Comparison of ENCODE assay signal across 16 mouse cellular contexts in genomic region chr9:116862341-116862740, GRCm38 (mm10).
"Had no signal": no experiment of that assay in that cellular context is flagged by ENCODE, and none has a peak within 500 bp of the region (broad histone marks: within the 10 kb centered on the region; RNA-seq: fewer than 3 reads in every experiment).

No protein-coding gene starts in this region.

- H3K4me3 ChIP-seq: neural tube, embryonic 13.5 days; neural tube, embryonic 15.5 days; stomach, embryonic 15.5 days had no signal

- H3K4me1 ChIP-seq: stomach, embryonic 15.5 days had no signal

- H3K4me2 ChIP-seq: neural tube, embryonic 13.5 days; neural tube, embryonic 15.5 days; stomach, embryonic 15.5 days had no signal

- H3K9ac ChIP-seq: neural tube, embryonic 13.5 days; neural tube, embryonic 15.5 days; stomach, embryonic 15.5 days had no signal

- H3K27ac ChIP-seq: neural tube, embryonic 13.5 days; neural tube, embryonic 15.5 days; stomach, embryonic 15.5 days; stomach, postnatal 0 days had no signal

- DNase-seq: retina, postnatal 1 day; right cerebral cortex, adult 18-20 months; right cerebral cortex, postnatal 14 days; right cerebral cortex, postnatal 25 days; right cerebral cortex, postnatal 4 days; spleen, adult 18-20 months; thymus, adult 18-20 months; thymus, adult 2 months; thymus, postnatal 14 days; thymus, postnatal 25 days; thymus, postnatal 36 days; thymus, postnatal 4 days had no signal

- H3K27me3 ChIP-seq: neural tube, embryonic 13.5 days; neural tube, embryonic 15.5 days; stomach, embryonic 15.5 days had no signal

- H3K9me3 ChIP-seq: neural tube, embryonic 13.5 days; neural tube, embryonic 15.5 days; stomach, embryonic 15.5 days had no signal

- H3K36me3 ChIP-seq: neural tube, embryonic 13.5 days; neural tube, embryonic 15.5 days; stomach, embryonic 15.5 days had no signal
